Mouse (Mus musculus) retina, postnatal 7 days (tissue): Measurements from ENCODE around the gene Il12rb1.
A peak's percentile ranks its signal among the peaks of the same experiment; 100 is the strongest.

Experiments used
- DNase-seq: peaks from one replicate; pipeline ENCODE4 v3.0.0-alpha.2; 2012; ENCODE audit warnings: low read depth, low spot score

The Il12rb1 gene

GRCm38 (mm10) chr8:70827796-70828195, 19.5 kb downstream of the Il12rb1 start:
- DNase-seq: no peak

DNA sequence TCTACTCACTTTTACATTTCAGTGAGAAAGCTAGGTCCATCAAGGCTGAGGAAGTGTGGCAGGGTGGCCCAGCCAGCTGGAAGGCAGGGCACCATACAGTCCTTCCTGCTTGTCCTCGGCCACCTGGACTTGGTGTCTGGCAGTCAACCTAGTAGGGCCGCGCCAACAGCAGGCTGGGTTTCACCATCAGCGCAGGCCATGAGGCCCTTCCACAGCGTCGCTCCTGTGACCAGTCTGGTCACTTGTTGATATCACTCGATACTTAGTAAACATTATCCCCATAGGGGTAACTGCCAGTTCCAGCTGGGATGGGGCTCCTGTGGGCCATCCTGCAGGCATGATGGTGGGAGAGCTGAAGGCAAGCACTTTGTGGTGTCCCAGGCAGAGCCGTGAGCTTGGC, 23.3 kb downstream of the Il12rb1 start:
- no peak for DNase-seq

GRCm38 (mm10) chr8:70832371-70832770, 24.1 kb downstream of the Il12rb1 start:
- DNase-seq: no peak

DNA sequence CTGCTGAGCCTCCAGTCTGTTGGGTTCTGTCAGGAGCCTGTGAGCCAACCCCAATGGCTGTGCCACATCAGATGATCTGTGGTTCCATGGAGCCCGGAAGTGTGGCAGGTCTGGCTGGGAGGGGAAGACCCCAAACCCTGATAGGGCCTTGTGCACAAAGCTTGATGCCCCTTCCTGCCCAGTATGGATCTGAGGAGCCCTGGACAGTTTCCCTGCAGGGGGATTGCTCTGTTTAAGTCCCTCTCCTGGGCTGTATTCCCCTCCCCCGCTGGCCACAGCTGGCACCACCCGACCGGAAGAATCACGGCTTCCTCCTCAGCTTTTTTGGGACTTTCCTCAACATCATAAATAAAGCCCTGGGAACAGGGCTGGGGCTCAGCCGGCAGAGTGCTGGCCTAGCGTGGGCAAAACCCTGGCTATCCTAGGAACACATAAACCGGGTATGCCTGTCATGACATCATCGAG, 24.8 kb downstream of the Il12rb1 start:
- no peak for DNase-seq

DNA sequence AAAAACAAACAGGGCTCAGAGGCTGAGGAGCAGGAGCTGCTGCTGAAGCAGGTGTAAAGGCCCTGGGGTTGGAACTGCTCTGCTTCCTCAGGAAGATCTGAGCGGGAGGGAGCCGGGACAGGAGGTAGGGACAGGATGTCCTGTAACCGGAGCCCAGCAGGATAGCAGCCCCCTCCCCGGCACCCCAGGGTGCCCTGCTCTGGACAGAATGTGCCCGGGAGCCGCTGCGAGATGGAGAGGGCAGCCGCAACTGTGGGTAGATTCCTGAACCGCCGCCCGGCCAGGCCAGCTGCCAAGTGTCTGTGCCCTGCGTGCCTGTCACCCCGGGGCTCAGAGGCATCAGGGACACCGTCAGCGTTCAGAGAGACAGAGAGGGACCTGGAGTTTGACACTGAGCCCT, 25.3 kb downstream of the Il12rb1 start:
- no peak for DNase-seq

GRCm38 (mm10) chr8:70834071-70834470, 25.8 kb downstream of the Il12rb1 start:
- no peak for DNase-seq

DNA sequence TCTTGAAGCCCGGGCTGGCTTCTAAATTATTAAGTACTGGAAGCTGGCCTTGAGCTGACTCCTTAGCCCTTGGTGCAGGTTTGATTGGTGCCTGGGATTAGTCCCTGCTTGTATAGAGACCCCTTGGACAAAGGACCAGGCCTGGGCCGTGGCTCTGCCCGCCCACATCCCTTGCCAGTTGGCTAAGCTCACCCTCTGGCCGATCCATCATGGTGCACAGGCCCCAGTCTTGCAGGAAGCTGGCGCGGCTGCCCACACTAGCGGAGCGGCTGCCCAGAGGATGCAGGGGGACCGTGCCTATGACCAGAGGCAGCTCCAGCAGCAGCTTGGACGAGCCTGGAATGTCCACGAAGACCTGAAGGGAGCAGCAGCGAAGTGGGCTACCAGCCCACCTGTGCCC, 28.4 kb downstream of the Il12rb1 start:
- no peak for DNase-seq

DNA sequence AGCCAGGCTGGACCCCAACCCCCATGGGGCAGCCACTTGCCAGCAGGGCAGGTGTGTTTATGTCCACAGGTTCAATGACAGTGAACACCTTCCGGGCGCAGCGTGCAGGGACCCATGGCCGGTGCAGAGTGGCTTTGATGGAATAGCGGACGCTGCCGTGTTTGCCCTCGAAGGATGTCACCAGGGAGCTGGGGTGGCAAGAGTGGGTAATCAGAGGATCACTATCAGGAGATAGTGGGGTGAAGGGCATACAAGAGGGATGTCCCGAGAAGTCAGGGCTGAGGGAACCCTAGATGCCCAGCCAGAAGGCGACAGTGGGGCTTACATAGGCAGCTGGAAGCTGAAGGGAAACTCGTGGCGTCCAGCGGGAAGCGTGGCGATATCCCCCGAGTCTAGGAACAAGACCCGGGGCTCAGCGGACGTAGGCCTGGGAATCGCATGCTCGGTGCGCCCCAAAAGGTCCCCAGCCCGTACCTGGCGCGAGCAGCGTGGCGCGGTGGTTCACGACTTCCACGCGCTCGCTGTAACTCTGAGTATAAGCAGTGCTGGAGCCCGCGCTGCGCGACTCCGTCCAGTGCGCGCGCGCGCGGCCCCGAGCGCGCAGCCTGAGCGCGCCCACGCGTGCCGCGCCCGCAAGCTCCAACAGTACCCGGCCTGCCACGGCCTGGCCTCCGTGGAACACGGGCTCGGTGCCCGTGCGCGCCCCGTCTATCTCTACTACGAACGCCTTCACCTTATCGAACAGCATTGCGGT, 30.6 kb downstream of the Il12rb1 start:
- DNase-seq: no peak

DNA sequence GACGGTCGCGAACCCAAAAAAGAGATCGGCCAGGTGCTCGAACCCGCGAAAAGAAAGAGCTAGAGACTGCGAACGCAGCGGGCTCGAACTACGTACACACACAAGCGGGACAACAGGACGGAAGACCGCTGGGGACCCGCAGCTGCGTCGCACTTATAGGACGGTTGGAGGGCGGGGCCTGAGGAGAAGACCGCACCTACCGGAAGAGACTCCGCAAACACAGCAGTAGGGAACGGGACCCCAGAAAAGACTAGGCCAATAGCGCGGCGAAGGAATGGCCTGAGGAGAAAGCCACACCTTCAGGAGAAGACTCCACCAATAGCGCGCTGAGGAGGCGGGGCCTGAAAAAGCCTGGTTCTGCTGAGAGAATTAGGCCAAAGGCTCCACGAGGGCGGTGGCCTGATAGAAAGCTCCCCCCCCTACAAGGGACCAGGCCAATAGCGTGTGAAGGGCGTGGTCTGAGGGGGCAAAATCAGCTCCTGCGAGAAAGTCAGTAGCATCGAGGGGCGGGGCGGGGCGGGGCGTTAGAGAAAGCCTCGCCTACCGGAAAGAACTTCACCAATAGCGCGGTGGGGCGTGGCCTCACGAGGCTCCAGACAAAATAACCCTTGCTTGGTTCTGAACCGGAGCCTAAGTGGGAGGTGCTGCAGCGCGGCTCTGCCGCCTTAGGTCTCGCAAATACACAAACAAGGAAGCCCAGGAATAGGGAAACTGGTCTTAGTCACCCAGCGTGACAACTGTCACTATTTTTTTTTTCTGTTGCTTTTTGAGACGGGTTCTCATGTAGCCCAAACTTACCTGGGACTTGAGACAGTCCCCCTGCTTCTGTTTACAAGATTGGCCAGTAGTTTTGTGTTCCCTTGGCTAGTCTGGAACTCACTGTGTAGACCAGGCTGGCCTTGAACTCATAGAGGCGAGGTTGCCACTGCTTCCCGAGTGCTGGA, 31.4 kb downstream of the Il12rb1 start, which contains the start of gene Arrdc2:
Arrdc2 (minus strand) TSS at position 313 of the 944 bp plus-strand sequence.
- DNase-seq: peak; percentile 100

DNA sequence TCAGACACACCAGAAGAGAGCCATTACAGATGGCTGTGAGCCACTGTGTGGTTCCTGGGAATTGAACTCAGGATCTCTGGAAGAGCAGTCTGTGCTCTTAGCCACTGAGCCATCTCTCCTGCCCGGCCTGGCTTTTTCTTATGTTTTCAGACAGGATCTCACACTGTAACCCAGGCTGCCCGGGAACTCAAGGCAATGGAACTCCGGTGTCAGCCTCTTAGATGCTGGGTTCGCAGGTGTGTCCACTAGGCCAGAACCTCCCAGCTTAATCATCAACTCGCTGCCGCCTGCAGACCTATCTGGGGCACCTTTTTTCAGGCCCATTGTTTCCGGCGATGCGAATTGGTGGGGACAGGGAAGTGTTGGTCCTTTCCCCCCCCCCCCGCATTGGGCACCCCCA, 32.3 kb downstream of the Il12rb1 start:
- no peak for DNase-seq

DNA sequence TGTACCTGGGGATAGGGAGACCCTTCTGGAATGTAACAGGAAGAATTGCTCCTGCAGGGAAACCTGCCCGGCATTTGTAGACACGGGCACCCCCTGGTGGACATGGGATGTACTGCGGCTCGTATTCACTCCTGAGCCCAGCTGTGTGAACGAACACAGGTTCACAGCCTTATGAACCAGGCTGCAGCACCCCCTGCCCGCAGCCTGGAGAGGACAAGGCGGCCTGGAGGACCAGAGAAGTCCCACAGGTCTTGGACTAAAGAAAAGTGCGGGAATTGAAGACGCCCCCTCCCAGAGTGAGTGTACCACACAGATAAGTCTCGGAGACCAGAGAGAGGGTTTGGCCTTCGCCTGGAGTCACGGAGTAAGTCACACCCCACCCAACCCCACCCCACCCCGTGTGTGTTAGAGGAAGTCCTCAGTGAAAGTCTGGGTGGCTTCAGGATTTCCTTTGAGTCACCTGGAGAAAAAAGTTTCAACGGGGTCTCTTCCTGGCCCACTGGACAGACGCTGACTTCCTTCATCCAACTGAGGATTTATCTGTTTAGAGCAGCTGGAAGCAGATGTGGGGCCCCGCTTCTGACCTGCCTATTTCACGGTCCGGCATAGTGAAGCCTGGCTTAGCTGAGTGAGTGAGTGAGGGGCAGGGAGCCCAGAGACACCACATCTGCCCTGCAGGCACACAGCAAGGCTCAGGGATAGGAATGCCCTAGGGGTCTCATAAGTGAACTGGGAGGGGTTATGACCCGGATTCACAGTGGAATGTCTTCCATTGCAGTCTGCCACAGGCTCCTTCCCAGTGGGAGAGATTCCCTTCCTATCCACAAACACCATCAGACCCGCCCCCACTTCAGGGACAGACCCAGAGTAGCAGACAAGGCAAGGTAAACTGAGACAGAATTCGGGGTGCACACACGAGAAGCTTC, 33.2 kb downstream of the Il12rb1 start:
- peak; percentile 79 for DNase-seq

- no peak for DNase-seq
Measured at GRCm38 (mm10) chr8:70842484-70842883, 34.2 kb downstream of the Il12rb1 start.

- no peak for DNase-seq
Measured at GRCm38 (mm10) chr8:70843214-70843773, 35.0 kb downstream of the Il12rb1 start.

DNA sequence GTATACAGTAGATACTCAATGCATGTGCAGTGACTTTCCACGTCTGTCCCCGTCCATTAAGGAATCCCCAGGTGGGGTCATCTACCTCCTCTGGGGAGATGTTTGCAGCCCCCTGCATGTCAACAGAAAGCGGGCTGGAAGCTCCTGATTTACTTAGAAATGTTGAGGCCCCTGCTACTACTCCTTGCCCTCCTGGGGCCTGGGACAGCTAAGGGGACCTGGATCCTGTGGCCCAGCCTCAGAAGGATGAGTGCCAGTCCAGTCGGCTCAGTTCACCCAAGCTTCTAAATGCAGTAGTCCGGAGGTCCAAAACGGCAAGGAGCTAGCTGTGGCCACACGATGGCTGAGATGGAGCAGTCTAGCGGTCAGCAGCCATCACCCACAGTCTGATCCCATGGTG, 35.7 kb downstream of the Il12rb1 start:
- DNase-seq: no peak

DNA sequence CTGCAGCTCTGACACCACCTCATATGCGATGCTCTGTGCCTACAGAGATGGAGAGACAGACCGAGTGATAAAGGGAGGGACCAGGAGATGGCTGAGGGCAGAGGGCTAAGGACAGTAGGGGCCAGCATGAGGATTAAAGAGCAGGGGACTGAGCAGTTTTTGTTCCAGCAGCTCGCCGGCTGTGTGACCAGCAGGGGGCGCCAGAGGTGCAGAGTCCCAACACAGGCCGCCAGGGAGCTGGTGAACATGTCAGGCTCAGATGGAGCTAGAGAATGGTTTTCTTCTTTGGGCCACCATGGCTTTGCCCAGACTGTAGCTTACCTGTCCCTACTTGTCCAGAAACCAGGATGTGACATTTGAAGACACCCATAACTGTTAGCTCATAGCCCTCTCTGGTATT, 36.3 kb downstream of the Il12rb1 start:
- peak; percentile 76 for DNase-seq

GRCm38 (mm10) chr8:70845108-70845507, 36.9 kb downstream of the Il12rb1 start:
- DNase-seq: no peak

DNA sequence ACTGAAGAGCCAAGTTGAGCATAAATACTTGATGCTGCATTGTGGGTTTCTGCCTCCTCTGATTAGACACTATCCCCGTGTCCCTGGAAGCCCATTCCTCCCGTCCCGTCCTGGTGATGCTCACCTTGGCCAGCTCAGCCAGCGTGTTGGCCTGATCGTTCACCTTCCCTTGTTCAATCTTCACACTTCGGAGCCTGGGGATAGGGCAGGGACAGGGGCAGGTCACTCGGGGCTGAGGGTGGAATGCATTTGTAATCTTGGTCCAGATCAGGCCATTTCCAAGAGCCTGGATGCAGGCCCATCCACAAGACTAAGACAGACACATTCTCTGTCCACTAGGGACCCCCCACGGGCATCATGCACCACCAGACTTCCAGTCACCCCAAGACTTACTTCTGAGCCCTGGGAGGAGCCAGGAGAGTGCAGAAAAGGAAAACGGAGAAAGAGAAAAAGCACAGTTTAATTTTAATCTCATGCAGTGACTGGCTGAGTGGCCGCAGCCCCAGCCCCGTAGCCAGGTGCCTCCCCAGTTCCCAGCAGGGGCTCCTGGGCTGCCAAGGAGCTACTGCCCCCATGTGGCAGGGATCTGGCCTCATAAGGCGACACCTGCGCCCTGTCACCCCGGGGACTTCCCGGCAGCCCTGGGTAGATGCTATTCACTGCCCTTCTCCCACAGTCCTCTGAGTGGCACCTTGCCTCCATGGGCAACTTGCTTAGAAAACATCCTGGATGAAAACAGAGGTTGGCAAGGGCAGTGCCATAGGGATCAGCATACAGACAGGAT, 38.3 kb downstream of the Il12rb1 start:
- DNase-seq: no peak

- DNase-seq: no peak
Measured at GRCm38 (mm10) chr8:70849333-70849990, 41.2 kb downstream of the Il12rb1 start.

- DNase-seq: no peak
Measured at GRCm38 (mm10) chr8:70850132-70850845, 42.0 kb downstream of the Il12rb1 start.
